18 mouse cellular contexts compared by ENCODE assay signal in genomic region chr7:30324300-30324944, GRCm38 (mm10). TPM values are rescaled to one million over a fixed set of nuclear protein-coding genes. Genes with fewer than 3 reads are reported as not detected.
DNase-seq lines count a peak whose midpoint lies in the region; ATAC-seq lines count a peak whose summit lies in the region.
"Had no signal": no experiment of that assay in that cellular context is flagged by ENCODE, and none has a peak within 500 bp of the region (broad histone marks: within the 10 kb centered on the region; RNA-seq: fewer than 3 reads in every experiment).

No protein-coding gene starts in this region.

- DNase-seq in frontal cortex, postnatal 14 days (ENCODE audit: low spot score in 2 of 2): no peak
- DNase-seq in layer of hippocampus, adult 9-11 months: peak; percentile 79
- no peak for DNase-seq in layer of hippocampus, postnatal 25 days (ENCODE audit: extremely low spot score in 1 of 2, low spot score in 1 of 2)
- peak; percentile 71 for DNase-seq in right cerebral cortex, postnatal 25 days
- no peak for DNase-seq in right cerebral cortex, postnatal 14 days
- DNase-seq in telencephalon, adult 2 months (ENCODE audit: low read depth, low spot score): peak; percentile 79
- no peak for DNase-seq in spleen, postnatal 36 days (ENCODE audit: low spot score in 2 of 2)
- DNase-seq: embryo, embryonic 11 days; gastrocnemius, postnatal 25 days; heart, adult 2 months; lung, adult 2 months; lung, postnatal 14 days; midbrain, embryonic 14.5 days had no signal

- ATAC-seq in frontal cortex, adult (ENCODE audit: low TSS enrichment): peak; percentile 41; the same call in 1 of the 2 replicates
- ATAC-seq: hindbrain, postnatal 0 days; intestine, embryonic 16.5 days; Patski had no signal

RNA-seq across cellular contexts. Expression of gene Sdhaf1, which starts 0.7 kb away (rescaled TPM):
- 1 to 10 TPM; 7.8 to 7.9 TPM for total RNA-seq in layer of hippocampus, postnatal 25 days (2021)

RNA-seq across cellular contexts. Expression of gene E130208F15Rik, which starts 2.9 kb away (rescaled TPM):
- under 1 TPM; 0.15 to 0.75 TPM for total RNA-seq in layer of hippocampus, postnatal 25 days (2021)

RNA-seq across cellular contexts. Expression of gene Syne4, which starts 9.8 kb away (rescaled TPM):
- total RNA-seq in layer of hippocampus, postnatal 25 days (2021): 10 to 100 TPM in 1 of 2 experiments, 1 to 10 TPM in 1; 6.4 to 13.1 TPM

RNA-seq across cellular contexts. Expression of gene Alkbh6, which starts 15.9 kb away (rescaled TPM):
- total RNA-seq in layer of hippocampus, postnatal 25 days (2021): 10 to 100 TPM; 47.1 to 55.1 TPM

RNA-seq across cellular contexts. Expression of gene Clip3, which starts 32.9 kb away (rescaled TPM):
- 100 to 1,000 TPM; 437 to 515 TPM for total RNA-seq in layer of hippocampus, postnatal 25 days (2021)
- total RNA-seq: CH12.LX had no signal

Comparison
In these comparisons a context has a peak if more than half of its experiments do, and no peak if none do; other contexts are left out.
1. DNase-seq: peak in layer of hippocampus, adult 9-11 months (single experiment), right cerebral cortex, postnatal 25 days (single experiment) and telencephalon, adult 2 months (single experiment); none in frontal cortex, postnatal 14 days (0 of 2), layer of hippocampus, postnatal 25 days (0 of 2), right cerebral cortex, postnatal 14 days (single experiment) and spleen, postnatal 36 days (0 of 2).